Mouse (Mus musculus): ENCODE data around the gene Nfatc2ip. TPM values are rescaled to one million over a fixed set of nuclear protein-coding genes. Genes with fewer than 3 reads are reported as not detected.

Gene Nfatc2ip
- polyA plus RNA-seq, 1 experiment from 2014 or later = 2.5 TPM

- no peak overlapping the region for H3K4me3 ChIP-seq
- H3K27ac ChIP-seq (replicated peaks) = no peak overlapping the region
- DNase-seq (ENCODE audit: low spot score) = no peak
- peaks cover 2% of the 10 kb centered on the region; the same call in 1 of the 2 replicates for H3K4me1 ChIP-seq
- WGBS = 90% methylated on average over 10 of the region's 10 CpGs
- no peaks in the 10 kb centered on the region for H3K27me3 ChIP-seq (replicated peaks; ENCODE audit: low read depth, poor library complexity, severe bottlenecking)
- no peaks in the 10 kb centered on the region for H3K9me3 ChIP-seq
- H3K36me3 ChIP-seq (replicated peaks) = peaks cover 67% of the 10 kb centered on the region
Measured at GRCm38 (mm10) chr7:126367636-126368035, 28.9 kb downstream of the Nfatc2ip start.

- Histone ChIP-seq H3K27ac (replicated peaks) (no peak overlapping the region), H3K9me3 (no peaks in the 10 kb centered on the region), H3K36me3 (replicated peaks) (peaks cover 23% of the 10 kb centered on the region), H3K4me1 (no peaks in the 10 kb centered on the region), H3K27me3 (replicated peaks; ENCODE audit: low read depth, poor library complexity, severe bottlenecking) (no peaks in the 10 kb centered on the region), H3K4me3 (no peak overlapping the region)
- no peak for DNase-seq (ENCODE audit: low spot score)
- WGBS = 78% methylated on average over 6 of the region's 6 CpGs
Measured at GRCm38 (mm10) chr7:126363038-126363437, 33.5 kb downstream of the Nfatc2ip start.

- WGBS = 80% methylated on average over 13 of the region's 13 CpGs
- Histone ChIP-seq H3K36me3 (replicated peaks) (peaks cover 7% of the 10 kb centered on the region), H3K4me1 (peaks cover 24% of the 10 kb centered on the region), H3K9me3 (no peaks in the 10 kb centered on the region), H3K4me3 (no peak overlapping the region), H3K27me3 (replicated peaks; ENCODE audit: low read depth, poor library complexity, severe bottlenecking) (no peaks in the 10 kb centered on the region), H3K27ac (replicated peaks) (no peak overlapping the region)
- no peak for DNase-seq (ENCODE audit: low spot score)
Measured at GRCm38 (mm10) chr7:126359049-126359448, 37.5 kb downstream of the Nfatc2ip start.

GRCm38 (mm10) chr7:126358413-126358812, 38.1 kb downstream of the Nfatc2ip start:
- Histone ChIP-seq H3K36me3 (replicated peaks) (0 out of 2 replicates have a peak, but pooled peaks cover 4% of the 10 kb centered on the region), H3K4me3 (no peak overlapping the region), H3K4me1 (peaks cover 24% of the 10 kb centered on the region), H3K27ac (replicated peaks) (no peak overlapping the region), H3K9me3 (no peaks in the 10 kb centered on the region), H3K27me3 (replicated peaks; ENCODE audit: low read depth, poor library complexity, severe bottlenecking) (no peaks in the 10 kb centered on the region)
- 93% methylated on average over 9 of the region's 9 CpGs for WGBS
- DNase-seq (ENCODE audit: low spot score) = no peak

GRCm38 (mm10) chr7:126357838-126358237, 38.7 kb downstream of the Nfatc2ip start:
- Histone ChIP-seq H3K27ac (replicated peaks) (no peak overlapping the region), H3K36me3 (replicated peaks) (no peaks in the 10 kb centered on the region), H3K9me3 (no peaks in the 10 kb centered on the region), H3K4me1 (peaks cover 24% of the 10 kb centered on the region), H3K4me3 (no peak overlapping the region), H3K27me3 (replicated peaks; ENCODE audit: low read depth, poor library complexity, severe bottlenecking) (no peaks in the 10 kb centered on the region)
- no peak for DNase-seq (ENCODE audit: low spot score)
- WGBS = 81% methylated on average over 6 of the region's 6 CpGs

GRCm38 (mm10) chr7:126356793-126357591, 39.5 kb downstream of the Nfatc2ip start:
- Histone ChIP-seq H3K36me3 (replicated peaks) (no peaks in the 10 kb centered on the region), H3K27ac (replicated peaks) (peak overlapping the region; percentile 44), H3K4me1 (peaks cover 24% of the 10 kb centered on the region), H3K4me3 (no peak overlapping the region), H3K9me3 (no peaks in the 10 kb centered on the region), H3K27me3 (replicated peaks; ENCODE audit: low read depth, poor library complexity, severe bottlenecking) (no peaks in the 10 kb centered on the region)
- WGBS = 50% methylated on average over 7 of the region's 7 CpGs
- DNase-seq (ENCODE audit: low spot score) = no peak

GRCm38 (mm10) chr7:126355847-126356597, 40.5 kb downstream of the Nfatc2ip start:
- 52% methylated on average over 5 of the region's 5 CpGs for WGBS

GRCm38 (mm10) chr7:126354738-126355614, 41.6 kb downstream of the Nfatc2ip start:
- WGBS = 52% methylated on average over 14 of the region's 14 CpGs
- Histone ChIP-seq H3K27me3 (replicated peaks; ENCODE audit: low read depth, poor library complexity, severe bottlenecking) (no peaks in the 10 kb centered on the region), H3K36me3 (replicated peaks) (no peaks in the 10 kb centered on the region), H3K9me3 (no peaks in the 10 kb centered on the region), H3K4me3 (no peak overlapping the region), H3K4me1 (peaks cover 24% of the 10 kb centered on the region), H3K27ac (replicated peaks) (no peak overlapping the region)
- DNase-seq (ENCODE audit: low spot score) = no peak

More at GRCm38 (mm10) chr7:126355847-126356597, 40.5 kb downstream of the Nfatc2ip start:
- H3K4me1 ChIP-seq = peaks cover 24% of the 10 kb centered on the region
- H3K27ac ChIP-seq (replicated peaks) = no peak overlapping the region
- no peaks in the 10 kb centered on the region for H3K36me3 ChIP-seq (replicated peaks)
- H3K9me3 ChIP-seq = no peaks in the 10 kb centered on the region
- no peak for DNase-seq (ENCODE audit: low spot score)
- no peaks in the 10 kb centered on the region for H3K27me3 ChIP-seq (replicated peaks; ENCODE audit: low read depth, poor library complexity, severe bottlenecking)
- no peak overlapping the region for H3K4me3 ChIP-seq

- H3K9me3 ChIP-seq = no peaks in the 10 kb centered on the region
- 94% methylated on average over 3 of the region's 3 CpGs for WGBS
- no peak for DNase-seq (ENCODE audit: low spot score)
- H3K36me3 ChIP-seq (replicated peaks) = no peaks in the 10 kb centered on the region
- no peak overlapping the region for H3K4me3 ChIP-seq
- no peak overlapping the region for H3K27ac ChIP-seq (replicated peaks)
- H3K4me1 ChIP-seq = peaks cover 24% of the 10 kb centered on the region
- no peaks in the 10 kb centered on the region for H3K27me3 ChIP-seq (replicated peaks; ENCODE audit: low read depth, poor library complexity, severe bottlenecking)
Measured at GRCm38 (mm10) chr7:126353994-126354365, 42.6 kb downstream of the Nfatc2ip start.

- no peak overlapping the region for H3K27ac ChIP-seq (replicated peaks)
- peaks cover 24% of the 10 kb centered on the region for H3K4me1 ChIP-seq
- H3K9me3 ChIP-seq = no peaks in the 10 kb centered on the region
- no peak overlapping the region for H3K4me3 ChIP-seq
- H3K36me3 ChIP-seq (replicated peaks) = no peaks in the 10 kb centered on the region
- WGBS = 70% methylated on average over 11 of the region's 11 CpGs
- no peak for DNase-seq (ENCODE audit: low spot score)
- H3K27me3 ChIP-seq (replicated peaks; ENCODE audit: low read depth, poor library complexity, severe bottlenecking) = no peaks in the 10 kb centered on the region
Measured at GRCm38 (mm10) chr7:126353251-126353993, 43.1 kb downstream of the Nfatc2ip start.

GRCm38 (mm10) chr7:126351419-126351951, 45.1 kb downstream of the Nfatc2ip start:
- Histone ChIP-seq H3K9me3 (no peaks in the 10 kb centered on the region), H3K4me3 (no peak overlapping the region), H3K27ac (replicated peaks) (no peak overlapping the region), H3K4me1 (peaks cover 17% of the 10 kb centered on the region), H3K36me3 (replicated peaks) (no peaks in the 10 kb centered on the region), H3K27me3 (replicated peaks; ENCODE audit: low read depth, poor library complexity, severe bottlenecking) (no peaks in the 10 kb centered on the region)
- no peak for DNase-seq (ENCODE audit: low spot score)
- WGBS = 62% methylated on average over 10 of the region's 10 CpGs

Data from embryonic facial prominence, embryonic 10.5 days (tissue).